In the genomic region with DNA sequence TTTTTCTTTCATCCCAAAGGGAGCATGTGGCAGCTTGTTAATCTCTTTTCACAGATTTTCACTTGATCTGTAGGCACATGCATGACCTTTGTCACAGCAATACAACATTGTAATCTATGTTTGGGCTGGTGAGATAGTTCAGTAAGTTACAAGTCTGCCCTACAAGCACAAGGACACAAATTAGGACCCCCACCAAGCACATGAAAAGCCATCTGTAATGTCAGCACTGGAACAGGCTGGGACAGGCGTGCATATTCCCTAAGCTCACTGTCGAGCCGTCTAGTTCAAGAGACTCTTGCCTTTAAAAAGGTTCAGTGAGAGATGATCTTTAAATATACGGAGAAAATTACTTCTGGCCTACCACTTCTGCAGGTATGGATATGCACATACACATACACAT, we compare ENCODE assay signal across 19 mouse cellular contexts. TPM values are rescaled to one million over a fixed set of nuclear protein-coding genes. Genes with fewer than 3 reads are reported as not detected.
DNase-seq lines count a peak whose midpoint lies in the region; ATAC-seq lines count a peak whose summit lies in the region.
"Had no signal": no experiment of that assay in that cellular context is flagged by ENCODE, and none has a peak within 500 bp of the region (broad histone marks: within the 10 kb centered on the region; RNA-seq: fewer than 3 reads in every experiment).

No protein-coding gene starts in this region.

- WGBS in forebrain, embryonic 16.5 days = 75% methylated on average over 4 of the region's 4 CpGs
- WGBS in forebrain, embryonic 14.5 days = 71% methylated on average over 4 of the region's 4 CpGs
- WGBS in hindbrain, embryonic 16.5 days = 77% methylated on average over 4 of the region's 4 CpGs
- WGBS in hindbrain, embryonic 11.5 days = 83% methylated on average over 4 of the region's 4 CpGs

- 0 out of 2 replicates have a peak overlapping the region, but pooled peaks have one; percentile 4 for H3K27ac ChIP-seq in forebrain, embryonic 16.5 days (ENCODE audit: low read length)
- no peak overlapping the region for H3K27ac ChIP-seq in forebrain, embryonic 14.5 days (ENCODE audit: low read depth, low read length)
- H3K27ac ChIP-seq in hindbrain, embryonic 16.5 days (ENCODE audit: low read depth, low read length) = no peak overlapping the region
- H3K27ac ChIP-seq in hindbrain, embryonic 11.5 days (ENCODE audit: low read depth, low read length) = no peak overlapping the region
- H3K27ac ChIP-seq: embryonic facial prominence, embryonic 13.5 days; embryonic facial prominence, embryonic 15.5 days; forebrain, embryonic 10.5 days had no signal

- H3K4me2 ChIP-seq in forebrain, embryonic 16.5 days (ENCODE audit: low read length) = no peak overlapping the region
- no peak overlapping the region for H3K4me2 ChIP-seq in forebrain, embryonic 14.5 days (ENCODE audit: low read length)
- no peak overlapping the region for H3K4me2 ChIP-seq in hindbrain, embryonic 16.5 days (ENCODE audit: low read length)
- H3K4me2 ChIP-seq in hindbrain, embryonic 11.5 days (replicated peaks; ENCODE audit: low read depth, low read length) = no peak overlapping the region
- H3K4me2 ChIP-seq: embryonic facial prominence, embryonic 13.5 days; embryonic facial prominence, embryonic 15.5 days had no signal

- H3K4me1 ChIP-seq in forebrain, embryonic 16.5 days (replicated peaks; ENCODE audit: control insufficient read depth, insufficient read depth, low read length) = peaks cover 29% of the 10 kb centered on the region
- H3K4me1 ChIP-seq in forebrain, embryonic 14.5 days (ENCODE audit: control insufficient read depth, insufficient read depth, low read length) = peaks cover 9% of the 10 kb centered on the region
- H3K4me1 ChIP-seq in hindbrain, embryonic 16.5 days (ENCODE audit: control insufficient read depth, insufficient read depth, low read depth, low read length) = no peaks in the 10 kb centered on the region
- H3K4me1 ChIP-seq in hindbrain, embryonic 11.5 days (replicated peaks; ENCODE audit: control insufficient read depth, insufficient read depth, low read length) = no peaks in the 10 kb centered on the region

- no peak for DNase-seq in forebrain, embryonic 14.5 days (ENCODE audit: low spot score)
- DNase-seq in hindbrain, embryonic 11.5 days (ENCODE audit: low spot score) = no peak
- no peak for DNase-seq in adrenal gland, adult (ENCODE audit: inconsistent age in 2 of 2, low spot score in 1 of 2)
- DNase-seq: adrenal gland, adult 8-10 months; adrenal gland, postnatal 14 days; adrenal gland, postnatal 36 days; cerebellum, adult 11 months; cerebellum, adult 18-20 months; cerebellum, adult 8-10 months; cerebellum, adult 9-11 months; cerebellum, postnatal 14 days; cerebellum, postnatal 36 days; embryo, embryonic 11 days had no signal

- no peaks in the 10 kb centered on the region for H3K9me3 ChIP-seq in forebrain, embryonic 16.5 days (ENCODE audit: control insufficient read depth, low read length)
- no peaks in the 10 kb centered on the region for H3K9me3 ChIP-seq in forebrain, embryonic 14.5 days (replicated peaks; ENCODE audit: control insufficient read depth, low read length)
- no peaks in the 10 kb centered on the region for H3K9me3 ChIP-seq in hindbrain, embryonic 16.5 days (ENCODE audit: control insufficient read depth, low read length)
- H3K9me3 ChIP-seq in hindbrain, embryonic 11.5 days (ENCODE audit: control insufficient read depth, low read length) = no peaks in the 10 kb centered on the region
- H3K9me3 ChIP-seq: embryonic facial prominence, embryonic 13.5 days; embryonic facial prominence, embryonic 15.5 days; forebrain, embryonic 10.5 days had no signal

- H3K9ac ChIP-seq in forebrain, embryonic 16.5 days (replicated peaks; ENCODE audit: low read depth, low read length) = no peak overlapping the region
- no peak overlapping the region for H3K9ac ChIP-seq in forebrain, embryonic 14.5 days (ENCODE audit: low read length)
- no peak overlapping the region for H3K9ac ChIP-seq in hindbrain, embryonic 16.5 days (ENCODE audit: low read depth, low read length)
- H3K9ac ChIP-seq in hindbrain, embryonic 11.5 days (ENCODE audit: low read depth, low read length) = no peak overlapping the region
- H3K9ac ChIP-seq: embryonic facial prominence, embryonic 13.5 days; embryonic facial prominence, embryonic 15.5 days had no signal

- ATAC-seq in forebrain, embryonic 16.5 days = 0 out of 2 replicates have a peak, but pooled peaks have one; percentile 9
- no peak for ATAC-seq in forebrain, embryonic 14.5 days
- ATAC-seq in hindbrain, embryonic 16.5 days = 0 out of 2 replicates have a peak, but pooled peaks have one; percentile 7
- no peak for ATAC-seq in hindbrain, embryonic 11.5 days (ENCODE audit: low FRiP score)

- no peaks in the 10 kb centered on the region for H3K27me3 ChIP-seq in forebrain, embryonic 16.5 days (replicated peaks; ENCODE audit: control insufficient read depth, insufficient read depth, low read length)
- H3K27me3 ChIP-seq in forebrain, embryonic 14.5 days (replicated peaks; ENCODE audit: control insufficient read depth, insufficient read depth, low read length) = no peaks in the 10 kb centered on the region
- no peaks in the 10 kb centered on the region for H3K27me3 ChIP-seq in hindbrain, embryonic 16.5 days (replicated peaks; ENCODE audit: control insufficient read depth, insufficient read depth, low read length)
- no peaks in the 10 kb centered on the region for H3K27me3 ChIP-seq in hindbrain, embryonic 11.5 days (ENCODE audit: control insufficient read depth, insufficient read depth, low read length)
- H3K27me3 ChIP-seq: embryonic facial prominence, embryonic 13.5 days; embryonic facial prominence, embryonic 15.5 days had no signal

- no peak overlapping the region for H3K4me3 ChIP-seq in forebrain, embryonic 16.5 days (replicated peaks; ENCODE audit: low read length)
- H3K4me3 ChIP-seq in forebrain, embryonic 14.5 days (ENCODE audit: low read depth, low read length) = no peak overlapping the region
- no peak overlapping the region for H3K4me3 ChIP-seq in hindbrain, embryonic 16.5 days (ENCODE audit: low read length)
- no peak overlapping the region for H3K4me3 ChIP-seq in hindbrain, embryonic 11.5 days (ENCODE audit: low read depth, low read length)
- H3K4me3 ChIP-seq: embryonic facial prominence, embryonic 13.5 days; embryonic facial prominence, embryonic 15.5 days; erythroblast, embryonic 14.5 days; forebrain, embryonic 10.5 days had no signal

- no peaks in the 10 kb centered on the region for H3K36me3 ChIP-seq in forebrain, embryonic 16.5 days (ENCODE audit: control insufficient read depth, insufficient read depth)
- no peaks in the 10 kb centered on the region for H3K36me3 ChIP-seq in forebrain, embryonic 14.5 days (ENCODE audit: control insufficient read depth, insufficient read depth, low read length)
- H3K36me3 ChIP-seq in hindbrain, embryonic 16.5 days (ENCODE audit: control insufficient read depth, insufficient read depth, low read length) = no peaks in the 10 kb centered on the region
- no peaks in the 10 kb centered on the region for H3K36me3 ChIP-seq in hindbrain, embryonic 11.5 days (ENCODE audit: control insufficient read depth, insufficient read depth, low read length)

RNA-seq across cellular contexts. Expression of gene Herc3, which starts 28.3 kb away (rescaled TPM):
- polyA plus RNA-seq in forebrain, embryonic 16.5 days (2015; fragmentation: Nextera tagmentation; extraction: Ambion mirVana) = 24.9 and 29.2 TPM in 2 replicates
- 21.2 and 26.7 TPM in 2 replicates for polyA plus RNA-seq in forebrain, embryonic 14.5 days (2014; fragmentation: Nextera tagmentation; extraction: Ambion mirVana)
- polyA plus RNA-seq in hindbrain, embryonic 16.5 days (2015; fragmentation: Nextera tagmentation; extraction: Ambion mirVana) = 34.8 and 35.6 TPM in 2 replicates
- 5.6 and 9.7 TPM in 2 replicates for polyA plus RNA-seq in hindbrain, embryonic 11.5 days (2014; fragmentation: Nextera tagmentation; extraction: Ambion mirVana)

RNA-seq across cellular contexts. Expression of gene Nap1l5, which starts 47.4 kb away (rescaled TPM):
- polyA plus RNA-seq in forebrain, embryonic 16.5 days (2015; fragmentation: Nextera tagmentation; extraction: Ambion mirVana) = 82.8 and 111 TPM in 2 replicates
- 70.1 and 106 TPM in 2 replicates for polyA plus RNA-seq in forebrain, embryonic 14.5 days (2014; fragmentation: Nextera tagmentation; extraction: Ambion mirVana)
- 412 and 507 TPM in 2 replicates for polyA plus RNA-seq in hindbrain, embryonic 16.5 days (2015; fragmentation: Nextera tagmentation; extraction: Ambion mirVana)
- polyA plus RNA-seq in hindbrain, embryonic 11.5 days (2014; fragmentation: Nextera tagmentation; extraction: Ambion mirVana) = 36.5 and 43.1 TPM in 2 replicates
- polyA plus RNA-seq: erythroblast, embryonic 14.5 days had no signal

Comparison
In these comparisons a context has a peak if more than half of its experiments do, and no peak if none do; other contexts are left out.
1. ATAC-seq: peak in forebrain, embryonic 16.5 days (single experiment) and hindbrain, embryonic 16.5 days (single experiment); none in forebrain, embryonic 14.5 days (single experiment) and hindbrain, embryonic 11.5 days (single experiment).